Mouse (Mus musculus) myocyte (in vitro differentiated cells): ENCODE data around the gene Cers6. TPM values are rescaled to one million over a fixed set of nuclear protein-coding genes. Genes with fewer than 3 reads are reported as not detected.
A peak's percentile ranks its signal among the peaks of the same experiment; 100 is the strongest.

Source experiments
- H3K27me3 ChIP-seq: one replicate; pipeline ENCODE4 v1.6.1; 2011; ENCODE audit not compliant: control insufficient read depth, insufficient read depth, insufficient read length
- H3K36me3 ChIP-seq: one replicate; pipeline ENCODE4 v1.6.1; 2011; ENCODE audit not compliant: control insufficient read depth, insufficient read depth
- H3K4me2 ChIP-seq: one replicate; pipeline ENCODE4 v1.6.1; 2011; ENCODE audit warnings: low read depth, control low read depth
- H3K4me3 ChIP-seq: one replicate; pipeline ENCODE4 v1.5.1; 2011; ENCODE audit warnings: mild to moderate bottlenecking, control low read depth, moderate library complexity
- H3K79me2 ChIP-seq: one replicate; pipeline ENCODE4 v1.6.1; 2011; ENCODE audit not compliant: control insufficient read depth, insufficient read depth
- H3ac ChIP-seq: one replicate; pipeline ENCODE4 v1.6.1; 2011; ENCODE audit not compliant: control insufficient read depth, insufficient read length
- CEBPB ChIP-seq: IDR thresholded peaks from 2 replicates; pipeline ENCODE4 v1.6.1; 2011; ENCODE audit warnings: mild to moderate bottlenecking, moderate library complexity; ENCODE audit not compliant: poor library complexity, insufficient read depth, severe bottlenecking
- E2F4 ChIP-seq: IDR thresholded peaks from one replicate; pipeline ENCODE4 v1.6.1; 2011; ENCODE audit warnings: mild to moderate bottlenecking, control low read depth, moderate library complexity; ENCODE audit not compliant: insufficient read depth
- MAX ChIP-seq: IDR thresholded peaks from one replicate; pipeline ENCODE4 v1.6.1; 2011; ENCODE audit warnings: low read depth, mild to moderate bottlenecking, control low read depth
- MYOD1 ChIP-seq, 3 experiments: IDR thresholded peaks; one replicate each; pipeline ENCODE4 v1.6.1; 2011; ENCODE audit warnings: control low read depth in 2 of 3, low read depth in 2 of 3, mild to moderate bottlenecking in 2 of 3, moderate library complexity in 1 of 3; ENCODE audit not compliant: insufficient read length in 2 of 3, control insufficient read depth in 1 of 3
- MYOG ChIP-seq, 3 experiments: IDR thresholded peaks; one replicate each; pipeline ENCODE4 v1.6.1; 2011; ENCODE audit warnings: control low read depth in 2 of 3, low read depth in 2 of 3, mild to moderate bottlenecking in 2 of 3; ENCODE audit not compliant: insufficient read length in 2 of 3, control insufficient read depth in 1 of 3, insufficient read depth in 1 of 3
- POLR2A ChIP-seq: IDR thresholded peaks from one replicate; pipeline ENCODE4 v1.6.1; 2011; ENCODE audit warnings: low read depth, mild to moderate bottlenecking, control low read depth, moderate library complexity; ENCODE audit not compliant: insufficient read length
- POLR2AphosphoS2 ChIP-seq: IDR thresholded peaks from one replicate; pipeline ENCODE4 v1.6.1; 2011; ENCODE audit warnings: low read depth, control low read depth; ENCODE audit not compliant: insufficient read length
- REST ChIP-seq: IDR thresholded peaks from one replicate; pipeline ENCODE4 v1.6.1; 2011; ENCODE audit warnings: mild to moderate bottlenecking, control low read depth, moderate library complexity; ENCODE audit not compliant: insufficient read depth, insufficient read length
- SRF ChIP-seq: IDR thresholded peaks from one replicate; pipeline ENCODE4 v1.6.1; 2011; ENCODE audit warnings: low read depth; ENCODE audit not compliant: control insufficient read depth, insufficient read length
- TCF12 ChIP-seq: IDR thresholded peaks from one replicate; pipeline ENCODE4 v1.6.1; 2011; ENCODE audit warnings: mild to moderate bottlenecking, control low read depth; ENCODE audit not compliant: poor library complexity, insufficient read depth, severe bottlenecking
- TCF3 ChIP-seq: IDR thresholded peaks from one replicate; pipeline ENCODE4 v1.6.1; 2011; ENCODE audit warnings: low read depth, control low read depth; ENCODE audit not compliant: insufficient read length
- USF1 ChIP-seq: IDR thresholded peaks from one replicate; pipeline ENCODE4 v1.6.1; 2011; ENCODE audit warnings: low read depth, mild to moderate bottlenecking, control low read depth, moderate library complexity
- polyA plus RNA-seq: library from polyadenylated mRNA; unstranded; fragments of >200 nt; fragmentation: generic; extraction: Trizol; gene quantifications from one replicate; pipeline ENCODE4 v1.2.1, GENCODE M21; 2012; ENCODE audit warnings: missing spikeins

Cers6 gene
- polyA plus RNA-seq, 1 experiment = 16.5 TPM

DNA sequence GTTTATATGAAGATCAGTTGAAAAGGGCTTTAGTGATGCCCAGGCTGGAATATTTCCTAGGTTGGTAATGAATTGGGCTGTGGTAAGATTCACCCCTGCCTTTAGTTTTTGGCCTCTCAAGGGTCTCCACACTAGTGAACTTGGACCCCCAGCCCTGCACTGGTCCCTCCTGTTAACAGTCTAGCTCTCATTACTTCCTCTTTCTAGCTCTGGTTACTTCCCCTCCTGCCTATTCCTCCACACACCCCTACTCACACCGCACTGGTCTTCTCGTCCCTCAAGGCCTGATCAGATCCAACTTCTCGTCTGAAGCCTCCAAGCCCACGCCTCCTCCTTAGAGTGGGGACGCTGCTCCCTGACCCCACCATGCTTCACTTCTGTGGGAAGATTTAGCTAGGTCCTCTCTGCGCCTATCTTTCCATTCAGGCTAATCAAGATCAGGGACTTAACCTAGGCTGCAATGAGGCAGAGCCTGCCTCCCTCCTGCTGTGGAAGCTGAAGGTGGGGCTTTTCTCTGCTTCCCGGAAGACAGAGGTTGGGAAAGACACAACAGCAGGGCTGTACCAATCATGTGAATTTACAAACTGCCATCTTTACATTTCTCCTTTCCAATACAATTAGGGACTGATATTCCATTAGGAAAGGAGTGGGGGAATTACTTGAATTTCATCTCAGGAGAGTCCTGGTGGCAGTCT, 35.8 kb upstream of the Cers6 start:
- Histone ChIP-seq H3K36me3 (no peaks in the 10 kb centered on the region), H3K79me2 (no peaks in the 10 kb centered on the region), H3K27me3 (no peaks in the 10 kb centered on the region), H3ac (no peak overlapping the region), H3K4me3 (no peak overlapping the region), H3K4me2 (no peak overlapping the region)
- TF ChIP-seq MAX (no peak), USF1 (no peak), TCF12 (no peak), CEBPB (no peak)

DNA sequence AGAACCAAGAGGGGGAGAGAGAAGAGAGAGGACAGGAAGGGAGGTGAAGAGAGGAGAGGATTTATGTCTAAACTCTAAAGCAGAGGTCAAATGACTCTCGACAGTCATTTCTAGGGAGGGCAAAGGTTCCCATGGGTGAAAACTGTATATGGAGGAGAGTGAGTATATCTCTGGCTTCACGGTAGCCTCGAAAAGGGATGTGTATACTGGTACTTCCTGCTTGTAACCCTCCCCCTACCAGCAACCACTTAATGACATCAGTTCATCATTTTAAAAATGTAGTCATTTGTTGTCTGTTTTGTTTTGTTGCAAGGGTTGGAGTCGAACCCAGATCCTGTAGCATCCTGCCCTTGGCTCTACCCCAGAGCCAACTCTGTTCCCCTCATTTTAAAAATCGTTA, 17.9 kb upstream of the Cers6 start:
- no peak overlapping the region for H3K4me2 ChIP-seq
- H3K4me3 ChIP-seq = no peak overlapping the region
- H3K27me3 ChIP-seq = no peaks in the 10 kb centered on the region
- TF ChIP-seq POLR2AphosphoS2 (no peak), MYOG (IDR thresholded peaks at IDR 0.05; ENCODE audit: control insufficient read depth in 1 of 3, insufficient read depth in 1 of 3, insufficient read length in 2 of 3, low read depth in 2 of 3) (no peak)
- H3K36me3 ChIP-seq = no peaks in the 10 kb centered on the region
- no peak overlapping the region for H3ac ChIP-seq
- H3K79me2 ChIP-seq = no peaks in the 10 kb centered on the region

DNA sequence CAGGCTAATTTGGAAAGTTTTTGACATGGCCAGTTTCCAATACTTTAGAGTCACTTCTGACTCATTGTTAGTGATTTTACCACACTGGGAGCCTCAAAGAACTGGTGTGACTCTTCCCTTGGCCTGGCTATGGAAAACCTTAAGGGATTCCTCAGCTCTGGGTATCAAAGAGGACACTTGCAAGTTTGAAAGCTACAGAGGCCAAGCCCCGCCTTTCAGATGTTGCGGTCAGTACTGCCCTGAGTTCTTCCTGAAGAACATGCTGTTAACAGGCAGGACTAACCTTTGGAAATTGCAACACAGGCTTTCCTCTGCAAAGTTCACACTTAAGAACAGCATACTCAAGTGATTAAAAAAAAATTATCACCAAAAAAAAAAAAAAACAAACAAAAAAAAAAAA, 16.7 kb upstream of the Cers6 start:
- Histone ChIP-seq H3ac (no peak overlapping the region), H3K36me3 (no peaks in the 10 kb centered on the region), H3K4me2 (peak overlapping the region; percentile 35), H3K79me2 (no peaks in the 10 kb centered on the region), H3K27me3 (no peaks in the 10 kb centered on the region), H3K4me3 (no peak overlapping the region)
- TF ChIP-seq CEBPB (peak; percentile 73), MAX (no peak)

DNA sequence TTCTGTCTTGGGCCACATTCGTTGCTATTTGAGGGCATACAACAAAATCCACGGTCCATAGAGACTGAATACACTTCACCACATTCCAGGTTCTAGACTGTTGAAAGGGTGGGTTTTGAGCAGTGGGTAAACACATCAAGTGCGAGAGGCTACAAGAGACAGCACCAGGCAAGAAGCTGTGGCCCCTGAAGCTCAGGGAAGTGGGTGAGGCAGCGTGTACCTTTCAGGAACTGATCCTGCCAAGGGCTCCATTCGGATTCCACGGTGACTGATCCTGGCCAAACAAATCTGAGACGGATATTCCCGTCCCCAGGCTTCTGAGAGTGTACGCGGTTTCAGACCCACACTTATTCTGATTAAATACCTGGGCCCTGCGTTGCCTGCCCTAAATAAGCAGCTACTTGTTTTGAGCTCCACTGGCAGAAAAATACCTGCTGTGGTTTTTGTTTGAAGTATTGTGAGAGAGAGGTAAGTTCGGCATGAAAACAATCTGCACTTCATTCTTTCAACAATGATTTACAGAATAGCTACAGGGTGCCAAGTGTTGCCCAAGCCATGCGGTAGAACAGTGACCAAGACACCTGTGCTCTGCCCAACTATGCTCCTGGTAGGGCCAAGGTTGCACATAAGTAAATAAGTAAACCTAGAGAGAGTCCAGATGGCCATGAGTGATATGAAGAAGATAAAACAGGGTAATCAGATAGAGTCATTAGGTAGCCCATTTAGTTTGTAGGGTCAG, 16.1 kb upstream of the Cers6 start:
- TF ChIP-seq MYOG (IDR thresholded peaks at IDR 0.05; ENCODE audit: control insufficient read depth in 1 of 3, insufficient read depth in 1 of 3, insufficient read length in 2 of 3, low read depth in 2 of 3) (no peak), POLR2A (no peak), POLR2AphosphoS2 (no peak), TCF12 (no peak), MYOD1 (IDR thresholded peaks at IDR 0.05; ENCODE audit: control insufficient read depth in 1 of 3, insufficient read length in 2 of 3, low read depth in 2 of 3) (no peak), E2F4 (no peak), MAX (no peak), USF1 (no peak), TCF3 (no peak), CEBPB (no peak), SRF (no peak), REST (no peak)
- H3ac ChIP-seq = no peak overlapping the region
- no peak overlapping the region for H3K4me3 ChIP-seq
- H3K27me3 ChIP-seq = no peaks in the 10 kb centered on the region
- H3K36me3 ChIP-seq = no peaks in the 10 kb centered on the region
- H3K4me2 ChIP-seq = peak overlapping the region; percentile 35
- no peaks in the 10 kb centered on the region for H3K79me2 ChIP-seq

DNA sequence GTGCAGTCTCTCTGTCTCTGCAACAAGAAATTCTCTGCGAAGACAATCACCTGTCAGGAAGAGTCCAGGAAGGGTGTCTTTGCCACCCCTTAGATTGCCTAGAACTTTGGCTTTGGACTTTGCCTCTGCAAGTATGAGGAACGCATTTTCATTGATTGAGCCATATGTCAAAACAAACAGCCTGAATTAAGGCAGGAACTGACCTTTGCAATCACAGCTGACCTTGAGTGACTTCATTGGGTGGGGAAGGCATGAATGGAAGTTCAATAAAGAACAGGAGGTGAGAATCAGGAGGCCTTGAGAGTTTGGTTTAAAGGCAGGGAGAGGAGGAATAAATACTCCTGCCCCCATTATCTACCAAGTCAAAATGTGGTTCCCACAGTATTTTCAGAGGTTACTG, 850 bp upstream of the Cers6 start:
- H3K4me2 ChIP-seq = peak overlapping the region; percentile 84
- no peak overlapping the region for H3ac ChIP-seq
- peaks cover 40% of the 10 kb centered on the region for H3K79me2 ChIP-seq
- H3K4me3 ChIP-seq = peak overlapping the region; percentile 89
- no peaks in the 10 kb centered on the region for H3K36me3 ChIP-seq
- TF ChIP-seq CEBPB (no peak), MAX (no peak), TCF3 (no peak), SRF (no peak), POLR2A (no peak), REST (no peak), E2F4 (no peak), MYOD1 (IDR thresholded peaks at IDR 0.05; ENCODE audit: control insufficient read depth in 1 of 3, insufficient read length in 2 of 3, low read depth in 2 of 3) (no peak), POLR2AphosphoS2 (no peak), USF1 (no peak), TCF12 (no peak), MYOG (IDR thresholded peaks at IDR 0.05; ENCODE audit: control insufficient read depth in 1 of 3, insufficient read depth in 1 of 3, insufficient read length in 2 of 3, low read depth in 2 of 3) (no peak)
- H3K27me3 ChIP-seq = no peaks in the 10 kb centered on the region
